Mouse (Mus musculus): ENCODE results near the gene Wdr45. TPM values are rescaled to one million over a fixed set of nuclear protein-coding genes. Genes with fewer than 3 reads are reported as not detected.
A peak's percentile ranks its signal among the peaks of the same experiment; 100 is the strongest.

The Wdr45 gene
- total and polyA plus RNA-seq, 3 experiments, result 18.0 to 24.1 (median 21.4) TPM

GRCm38 (mm10) chrX:7772766-7773165 lies 58.6 kb downstream of the Wdr45 start:
- in situ Hi-C loops (cut with MboI; ENCODE audit: low pct_ligation_motif_present, low pct_unique_long_range_greater_than_20kb, low sequenced_read_pairs), result no loop called here
- H3K9me3 ChIP-seq (replicated peaks; ENCODE audit: low read length), result no peaks in the 10 kb centered on the region
- H3K9ac ChIP-seq (ENCODE audit: insufficient read depth, low read depth), result no peak overlapping the region
- dilution Hi-C loops (cut with MboI; ENCODE audit: extremely low pct_ligation_motif_present, extremely low pct_unique_long_range_greater_than_20kb, low sequenced_read_pairs), result no loop called here
- DNase-seq (ENCODE audit: extremely low read depth), result no peak
- peaks cover 0 to 7% of the 10 kb centered on the region in 2 experiments; a peak in 2 of 4 replicates for H3K4me1 ChIP-seq (ENCODE audit: control insufficient read depth in 1 of 2, insufficient read depth in 2 of 2)
- TF ChIP-seq SIN3A (IDR thresholded peaks at IDR 0.05; ENCODE audit: low read length) (no peak), MAFK (IDR thresholded peaks at IDR 0.05; ENCODE audit: insufficient replicate concordance, low read length) (no peak), SMC3 (IDR thresholded peaks at IDR 0.05; ENCODE audit: low read depth, low read length) (no peak), ZMIZ1 (IDR thresholded peaks at IDR 0.05; ENCODE audit: low read depth, low read length) (no peak), CTCF (conservative IDR thresholded peaks at IDR 0.05 in 1 of 2, IDR thresholded peaks at IDR 0.05 in 1 of 2; ENCODE audit: low read depth in 2 of 2, low read length in 2 of 2) (peak; percentile 24 to 53; a peak in 2 of 4 replicates), POLR2AphosphoS2 (IDR thresholded peaks at IDR 0.05; ENCODE audit: low read depth, low read length) (no peak), ZNF384 (IDR thresholded peaks at IDR 0.05; ENCODE audit: low read depth, low read length) (no peak), RAD21 (IDR thresholded peaks at IDR 0.05; ENCODE audit: low read depth, low read length) (peak; percentile 6), POLR2A (IDR thresholded peaks at IDR 0.05; ENCODE audit: low read depth, low read length) (no peak), CHD1 (IDR thresholded peaks at IDR 0.05; ENCODE audit: low read depth, low read length) (no peak), ZKSCAN1 (IDR thresholded peaks at IDR 0.05; ENCODE audit: borderline replicate concordance, low read depth, low read length) (no peak), GABPA (IDR thresholded peaks at IDR 0.05; ENCODE audit: insufficient replicate concordance, low read depth, low read length) (no peak), MAX (IDR thresholded peaks at IDR 0.05; ENCODE audit: low read length) (no peak), TBP (conservative IDR thresholded peaks at IDR 0.05; ENCODE audit: low read depth, low read length) (no peak), NRF1 (IDR thresholded peaks at IDR 0.05; ENCODE audit: low read depth, low read length) (no peak), EP300 (IDR thresholded peaks at IDR 0.05; ENCODE audit: low read length) (no peak)
- H3K36me3 ChIP-seq (replicated peaks in 1 of 2; ENCODE audit: control insufficient read depth in 1 of 2, insufficient read depth in 1 of 2, low read length in 1 of 2), result peaks cover 49 to 75% of the 10 kb centered on the region in 2 experiments
- no peak overlapping the region for H3K4me3 ChIP-seq (replicated peaks in 1 of 3; ENCODE audit: low read depth in 2 of 3, low read length in 2 of 3, poor library complexity in 1 of 3)
- no peak overlapping the region for H3K4me2 ChIP-seq (ENCODE audit: insufficient read depth, low read depth, poor library complexity, severe bottlenecking)
- no peaks in the 10 kb centered on the region for H3K79me2 ChIP-seq (replicated peaks; ENCODE audit: control insufficient read depth, extremely low read depth, insufficient read depth, poor library complexity, severe bottlenecking)
- no peaks in the 10 kb centered on the region for H3K27me3 ChIP-seq (replicated peaks)
- no peak overlapping the region for H3K27ac ChIP-seq (ENCODE audit: insufficient read depth, low read depth)

- H3K36me3 ChIP-seq (replicated peaks in 1 of 2; ENCODE audit: control insufficient read depth in 1 of 2, insufficient read depth in 1 of 2, low read length in 1 of 2), result peaks cover 33 to 46% of the 10 kb centered on the region in 2 experiments
- H3K4me2 ChIP-seq (ENCODE audit: insufficient read depth, low read depth, poor library complexity, severe bottlenecking), result no peak overlapping the region
- DNase-seq (ENCODE audit: extremely low read depth), result no peak
- H3K4me3 ChIP-seq (replicated peaks in 1 of 3; ENCODE audit: low read depth in 2 of 3, low read length in 2 of 3, poor library complexity in 1 of 3), result no peak overlapping the region
- H3K27me3 ChIP-seq (replicated peaks), result no peaks in the 10 kb centered on the region
- H3K4me1 ChIP-seq (ENCODE audit: control insufficient read depth in 1 of 2, insufficient read depth in 2 of 2), result peaks cover 0 to 7% of the 10 kb centered on the region in 2 experiments; a peak in 2 of 4 replicates
- dilution Hi-C loops (cut with MboI; ENCODE audit: extremely low pct_ligation_motif_present, extremely low pct_unique_long_range_greater_than_20kb, low sequenced_read_pairs) (no loop called here), in situ Hi-C loops (cut with MboI; ENCODE audit: low pct_ligation_motif_present, low pct_unique_long_range_greater_than_20kb, low sequenced_read_pairs) (no loop called here)
- H3K9ac ChIP-seq (ENCODE audit: insufficient read depth, low read depth), result no peak overlapping the region
- no peak overlapping the region for H3K27ac ChIP-seq (ENCODE audit: insufficient read depth, low read depth)
- TF ChIP-seq USF2 (conservative IDR thresholded peaks at IDR 0.05; ENCODE audit: low read depth, low read length), result no peak
- H3K9me3 ChIP-seq (replicated peaks; ENCODE audit: low read length), result no peaks in the 10 kb centered on the region
- H3K79me2 ChIP-seq (replicated peaks; ENCODE audit: control insufficient read depth, extremely low read depth, insufficient read depth, poor library complexity, severe bottlenecking), result no peaks in the 10 kb centered on the region
These were observed 61.5 kb downstream of the Wdr45 start for GRCm38 (mm10) chrX:7775501-7776205.

Data from CH12.LX (cell line).